Mouse (Mus musculus) spleen, adult 18-20 months (tissue): ENCODE measurements around the gene Nox3.

Experiments used
- DNase-seq, 2 experiments: peaks; one replicate each; pipeline ENCODE4 v3.0.0; 2022; ENCODE audit warnings: mixed read lengths in 2 of 2

The Nox3 gene

GRCm38 (mm10) chr17:3696161-3696560 lies at the start of gene Nox3:
Gene Nox3, minus strand, starts transcription at chr17:3696261.
- DNase-seq = no peak

- no peak for DNase-seq
Observed at GRCm38 (mm10) chr17:3744402-3744801, 48.3 kb upstream of the Nox3 start.

- DNase-seq = no peak
Observed at GRCm38 (mm10) chr17:3736936-3737335, 40.9 kb upstream of the Nox3 start.

DNA sequence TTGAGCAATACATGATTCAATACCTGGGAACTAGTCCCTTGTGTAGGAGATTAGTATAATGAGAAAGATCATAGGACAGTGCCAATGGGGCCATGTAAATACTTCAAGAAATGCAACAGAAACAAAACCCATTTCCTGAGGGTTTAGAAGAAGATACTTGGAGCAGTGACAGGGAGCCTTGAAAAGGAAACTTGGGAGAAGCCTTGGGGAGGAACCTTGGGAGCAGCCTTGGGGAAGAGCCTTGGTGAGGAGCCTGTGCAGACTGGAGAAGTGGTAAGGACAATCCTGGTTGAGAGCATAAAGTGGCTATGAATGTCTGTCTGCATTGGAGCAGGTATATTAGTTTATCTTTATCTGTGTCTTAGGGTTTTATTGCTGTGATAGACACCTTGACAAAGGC lies 38.2 kb upstream of the Nox3 start:
- no peak for DNase-seq

GRCm38 (mm10) chr17:3705350-3705930 lies 9.4 kb upstream of the Nox3 start:
- no peak for DNase-seq

- no peak for DNase-seq
Observed at GRCm38 (mm10) chr17:3702320-3702719, 6.3 kb upstream of the Nox3 start.

GRCm38 (mm10) chr17:3692817-3693216 lies 3.2 kb downstream of the Nox3 start:
- DNase-seq = no peak

- no peak for DNase-seq
Observed at GRCm38 (mm10) chr17:3690499-3691258, 5.4 kb downstream of the Nox3 start.

- no peak for DNase-seq
Observed at GRCm38 (mm10) chr17:3683662-3684061, 12.4 kb downstream of the Nox3 start.

DNA sequence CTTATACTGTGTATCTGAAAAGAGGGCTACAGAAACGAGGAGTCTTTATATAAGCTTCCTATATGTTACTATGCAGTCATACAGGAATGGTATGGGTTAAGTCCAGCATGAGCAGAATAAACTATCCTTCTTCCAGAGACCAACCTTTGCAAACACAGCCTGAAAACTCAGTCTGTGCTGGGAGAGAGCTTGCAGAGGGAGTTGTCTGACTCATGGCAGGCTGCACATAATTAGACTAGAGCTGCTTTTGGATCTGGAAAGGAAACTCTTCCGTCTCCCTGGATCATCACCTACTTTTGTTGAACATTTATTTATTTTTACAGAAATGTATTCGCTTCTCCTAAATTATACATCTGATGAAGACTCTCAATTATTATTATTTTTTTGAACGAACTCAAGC lies 26.8 kb downstream of the Nox3 start:
- DNase-seq = no peak

GRCm38 (mm10) chr17:3667287-3667686 lies 28.8 kb downstream of the Nox3 start:
- DNase-seq = no peak

GRCm38 (mm10) chr17:3665321-3665720 lies 30.7 kb downstream of the Nox3 start:
- no peak for DNase-seq

- no peak for DNase-seq
Observed at GRCm38 (mm10) chr17:3659497-3659896, 36.6 kb downstream of the Nox3 start.

- DNase-seq = no peak
Observed at GRCm38 (mm10) chr17:3650377-3650776, 45.7 kb downstream of the Nox3 start.

- no peak for DNase-seq
Observed at GRCm38 (mm10) chr17:3643582-3643981, 52.5 kb downstream of the Nox3 start.

GRCm38 (mm10) chr17:3641456-3641855 lies 54.6 kb downstream of the Nox3 start:
- no peak for DNase-seq

GRCm38 (mm10) chr17:3638757-3639156 lies 57.3 kb downstream of the Nox3 start:
- no peak for DNase-seq

- no peak for DNase-seq
Observed at GRCm38 (mm10) chr17:3632501-3632900, 63.6 kb downstream of the Nox3 start.

DNA sequence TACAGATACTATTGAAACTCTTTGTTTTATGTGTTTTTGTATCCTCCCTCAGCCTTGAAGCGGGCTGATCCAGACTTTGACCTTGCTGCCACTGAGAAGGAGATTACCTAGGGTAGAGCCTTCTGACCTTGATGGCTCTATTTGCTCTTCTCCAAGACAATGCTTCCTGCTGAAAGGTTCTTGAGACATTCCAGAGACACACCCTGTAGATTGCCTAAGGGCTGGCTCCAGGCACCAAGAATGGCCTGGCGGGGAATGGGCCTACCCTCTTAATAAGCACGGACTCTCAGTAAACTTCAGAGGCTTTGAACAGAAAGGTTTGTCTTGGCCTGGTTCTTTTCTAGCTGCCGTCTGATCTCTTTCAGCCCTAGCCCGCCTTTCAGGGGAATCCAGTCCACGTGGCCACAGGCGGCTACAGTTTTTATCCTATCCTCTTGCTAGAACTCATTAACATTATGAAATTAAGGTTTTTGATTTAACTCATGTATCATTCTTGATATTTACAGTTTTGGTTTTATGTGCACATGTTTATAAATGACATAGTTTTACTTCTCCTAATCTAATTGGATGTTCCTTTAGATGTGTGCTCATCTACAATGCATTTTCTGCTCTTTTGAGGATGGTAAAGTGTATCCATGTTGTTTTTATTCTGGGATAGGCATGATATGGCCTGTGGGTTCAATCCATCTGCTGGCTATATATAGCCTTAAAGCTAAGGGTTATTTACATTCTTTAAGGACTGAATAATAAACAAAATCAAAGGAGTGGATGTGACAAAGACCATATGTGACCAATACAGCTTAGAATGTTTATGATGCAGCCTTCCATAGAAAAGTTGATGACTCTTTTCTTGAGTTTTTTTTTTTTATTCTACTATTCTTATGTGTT lies 79.5 kb downstream of the Nox3 start:
- no peak for DNase-seq

- DNase-seq = no peak
Observed at GRCm38 (mm10) chr17:3615553-3615952, 80.5 kb downstream of the Nox3 start.

DNA sequence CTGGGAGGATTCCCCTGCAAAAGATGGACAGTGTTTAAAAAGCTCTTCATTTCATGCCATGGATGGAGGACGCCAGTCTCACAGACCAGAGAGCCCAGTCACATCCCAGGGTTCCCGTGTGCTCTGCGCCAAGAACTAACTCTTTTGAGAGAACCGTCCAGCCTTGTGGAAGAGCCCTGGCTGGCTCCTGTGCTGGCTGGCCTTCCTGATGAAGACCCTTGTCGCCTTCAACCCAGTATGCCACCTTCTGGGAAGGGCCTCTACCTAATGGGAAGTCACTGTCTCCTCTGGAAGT lies 84.3 kb downstream of the Nox3 start:
- no peak for DNase-seq

- no peak for DNase-seq
Observed at GRCm38 (mm10) chr17:3610928-3611780, 84.9 kb downstream of the Nox3 start.

DNA sequence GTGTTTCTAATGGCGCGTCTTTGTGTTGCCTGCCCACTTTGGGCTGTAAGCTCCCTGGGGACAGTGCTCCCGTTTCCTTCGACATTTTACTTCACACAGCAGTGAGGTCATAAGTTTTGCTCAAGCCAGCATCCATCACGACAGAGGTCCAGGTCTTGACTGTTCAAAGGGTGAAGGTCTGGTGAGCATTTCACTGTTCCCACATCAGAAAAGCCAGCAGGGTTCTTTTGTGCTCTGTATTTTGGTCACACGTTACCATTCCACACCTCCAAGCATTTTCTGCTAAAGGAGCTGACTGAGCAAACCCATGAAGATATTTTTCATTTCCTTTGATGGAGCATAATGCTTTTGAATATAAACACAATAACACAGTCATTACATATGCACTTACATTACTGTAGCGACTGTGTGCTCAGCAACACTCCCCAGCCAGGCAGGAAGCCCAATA lies 85.7 kb downstream of the Nox3 start:
- DNase-seq = no peak
